Mouse (Mus musculus) embryonic fibroblast, embryonic 13.5 days (primary cell): ENCODE measurements around the gene Exoc2. TPM values are rescaled to one million over a fixed set of nuclear protein-coding genes. Genes with fewer than 3 reads are reported as not detected.
A peak's percentile ranks its signal among the peaks of the same experiment; 100 is the strongest.

Experiments used
- H3K27ac ChIP-seq: 2 replicates; pipeline ENCODE4 v1.5.1; 2012; ENCODE audit warnings: low read length, control low read depth, inconsistent platforms; ENCODE audit not compliant: insufficient read depth
- H3K4me1 ChIP-seq: 2 replicates; pipeline ENCODE4 v1.6.1; 2011; ENCODE audit warnings: low read length; ENCODE audit not compliant: control insufficient read depth, insufficient read depth
- H3K4me3 ChIP-seq: 2 replicates; pipeline ENCODE4 v1.5.1; 2011; ENCODE audit warnings: mild to moderate bottlenecking, control low read depth, low read length; ENCODE audit not compliant: insufficient read depth
- CTCF ChIP-seq: IDR thresholded peaks from 2 replicates; pipeline ENCODE4 v1.5.1; 2011; ENCODE audit warnings: mild to moderate bottlenecking, control low read depth, low read length, moderate library complexity, borderline replicate concordance; ENCODE audit not compliant: insufficient read depth
- POLR2A ChIP-seq: IDR thresholded peaks from 2 replicates; pipeline ENCODE4 v1.6.1; 2011; ENCODE audit warnings: low read depth, mild to moderate bottlenecking, control low read depth, low read length, moderate library complexity
- polyA plus RNA-seq: library from polyadenylated mRNA; stranded (reverse); fragments of >200 nt; gene quantifications from 2 replicates; pipeline ENCODE4 v1.2.4, GENCODE M21; 2011; ENCODE audit warnings: low read depth; ENCODE audit not compliant: missing spikeins, insufficient read length

Gene Exoc2
- polyA plus RNA-seq, 1 experiment: 37.1 TPM

DNA sequence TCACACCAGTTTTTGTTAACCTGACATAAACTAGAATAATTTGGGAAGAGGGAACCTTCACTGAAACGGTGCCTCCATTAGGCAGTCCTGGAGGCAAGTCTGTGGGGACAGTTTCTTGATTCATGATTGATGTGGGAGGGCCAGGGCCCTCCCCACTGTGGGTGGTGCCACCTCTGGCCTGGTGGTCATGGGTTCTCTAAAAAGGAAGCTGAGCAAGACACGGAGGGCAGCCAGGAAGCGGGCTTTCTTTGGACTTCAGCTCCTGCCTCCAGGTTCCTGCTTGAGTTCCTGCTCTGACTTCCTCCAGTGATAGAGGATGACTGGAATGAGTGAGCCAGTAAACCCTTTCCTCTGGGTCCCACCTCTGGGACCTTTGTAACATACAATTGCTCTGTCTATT lies 185.5 kb downstream of the Exoc2 start:
- Histone ChIP-seq H3K27ac (no peak overlapping the region), H3K4me3 (no peak overlapping the region), H3K4me1 (0 out of 2 replicates have a peak, but pooled peaks cover 1% of the 10 kb centered on the region)
- no peak for TF ChIP-seq CTCF
- no peak for TF ChIP-seq POLR2A

DNA sequence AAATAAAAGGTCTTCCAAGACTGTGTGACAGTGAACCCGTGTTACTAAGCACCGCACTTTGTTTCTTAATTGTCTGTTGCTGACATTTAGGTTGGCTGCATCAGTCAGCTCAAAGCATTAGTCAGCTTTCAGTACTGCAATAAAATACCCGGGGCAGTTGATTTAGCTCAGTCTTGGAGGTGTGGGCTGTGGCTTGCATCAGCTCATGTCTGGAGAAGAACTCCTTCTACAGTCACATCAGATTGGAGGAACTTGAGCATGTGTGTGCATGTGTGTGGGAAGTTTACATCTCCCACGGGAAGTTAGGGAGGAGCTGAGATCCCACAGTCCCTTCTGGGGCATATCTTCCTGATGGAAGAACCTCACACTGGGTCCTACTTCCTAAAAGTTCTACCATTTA lies 185.9 kb downstream of the Exoc2 start:
- Histone ChIP-seq H3K4me3 (no peak overlapping the region), H3K27ac (no peak overlapping the region), H3K4me1 (peaks cover 2% of the 10 kb centered on the region)
- TF ChIP-seq POLR2A: no peak
- TF ChIP-seq CTCF: no peak

DNA sequence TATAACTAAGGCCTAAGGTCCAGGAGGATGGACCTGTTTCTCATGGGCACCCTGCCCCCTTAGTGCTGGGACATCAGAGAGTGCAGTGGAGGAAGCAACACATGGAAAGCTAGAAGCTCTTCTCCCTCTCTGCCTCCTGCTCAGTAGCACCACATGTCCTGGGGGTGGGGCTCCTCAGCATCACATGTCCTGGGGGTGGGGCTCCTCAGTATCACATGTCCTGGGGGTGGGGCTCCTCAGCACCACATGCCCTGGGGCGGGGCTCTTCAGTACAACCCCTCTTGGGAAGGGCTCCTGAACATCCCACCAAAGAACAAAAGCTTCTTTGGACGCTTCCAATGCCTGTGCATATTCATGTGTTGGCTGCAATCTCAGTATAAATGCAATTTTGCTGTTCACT lies 186.3 kb downstream of the Exoc2 start:
- Histone ChIP-seq H3K4me1 (peaks cover 6% of the 10 kb centered on the region), H3K4me3 (no peak overlapping the region), H3K27ac (no peak overlapping the region)
- no peak for TF ChIP-seq CTCF
- TF ChIP-seq POLR2A: no peak

DNA sequence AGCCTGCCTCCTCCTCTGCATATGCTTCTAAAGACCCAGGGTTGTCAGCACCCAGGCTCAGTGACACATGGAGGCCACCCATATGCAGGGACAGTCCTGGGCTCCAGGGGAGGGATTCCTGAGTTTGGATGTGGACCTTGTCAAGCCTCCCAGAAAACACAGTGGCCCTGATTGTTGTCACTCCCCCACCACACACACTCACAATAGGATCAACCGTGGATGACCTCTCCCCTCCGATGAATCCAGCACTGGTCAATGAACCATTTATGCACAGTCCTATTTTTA lies 186.9 kb downstream of the Exoc2 start:
- H3K27ac ChIP-seq: no peak overlapping the region
- TF ChIP-seq POLR2A: no peak
- no peak for TF ChIP-seq CTCF
- H3K4me1 ChIP-seq: peaks cover 10% of the 10 kb centered on the region
- no peak overlapping the region for H3K4me3 ChIP-seq

DNA sequence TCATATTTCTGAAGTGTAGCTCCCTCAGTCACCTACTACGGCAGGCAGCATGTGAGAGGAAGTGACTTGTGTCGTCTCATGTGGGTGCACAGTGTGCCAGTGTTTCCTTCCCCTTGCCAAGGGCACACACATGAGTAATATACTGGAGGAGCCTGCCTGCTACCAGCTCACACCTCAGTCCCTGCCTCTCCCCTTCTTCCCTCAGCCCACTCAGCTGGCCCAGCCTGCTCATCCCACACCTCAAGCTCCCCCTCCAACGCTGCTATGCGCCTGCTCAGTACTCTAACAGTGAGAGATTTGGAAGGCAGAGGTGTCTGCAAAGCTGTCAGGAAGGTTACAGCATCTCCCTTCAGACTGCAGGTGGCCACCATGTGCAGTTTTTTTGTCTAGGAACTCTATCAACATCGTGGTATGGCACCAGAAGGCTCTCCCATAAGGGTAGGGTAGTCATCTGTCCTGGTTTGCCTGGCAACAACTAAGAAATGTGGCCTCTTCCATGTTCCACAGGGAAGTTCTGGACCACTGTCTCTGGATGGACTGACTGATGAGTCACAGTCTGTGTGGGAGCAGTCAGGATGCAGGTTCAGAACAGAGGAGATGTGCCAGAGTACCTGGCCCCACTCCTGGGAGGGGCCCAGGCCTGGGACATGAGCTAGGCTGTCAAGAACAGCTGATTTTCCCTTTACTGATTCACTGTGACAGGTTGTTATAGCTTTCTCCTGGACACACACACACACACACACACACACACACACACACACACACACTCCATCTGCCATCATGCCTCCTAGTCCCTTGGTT lies 187.5 kb downstream of the Exoc2 start:
- no peak overlapping the region for H3K4me3 ChIP-seq
- peaks cover 13% of the 10 kb centered on the region for H3K4me1 ChIP-seq
- TF ChIP-seq CTCF: no peak
- no peak for TF ChIP-seq POLR2A
- no peak overlapping the region for H3K27ac ChIP-seq

DNA sequence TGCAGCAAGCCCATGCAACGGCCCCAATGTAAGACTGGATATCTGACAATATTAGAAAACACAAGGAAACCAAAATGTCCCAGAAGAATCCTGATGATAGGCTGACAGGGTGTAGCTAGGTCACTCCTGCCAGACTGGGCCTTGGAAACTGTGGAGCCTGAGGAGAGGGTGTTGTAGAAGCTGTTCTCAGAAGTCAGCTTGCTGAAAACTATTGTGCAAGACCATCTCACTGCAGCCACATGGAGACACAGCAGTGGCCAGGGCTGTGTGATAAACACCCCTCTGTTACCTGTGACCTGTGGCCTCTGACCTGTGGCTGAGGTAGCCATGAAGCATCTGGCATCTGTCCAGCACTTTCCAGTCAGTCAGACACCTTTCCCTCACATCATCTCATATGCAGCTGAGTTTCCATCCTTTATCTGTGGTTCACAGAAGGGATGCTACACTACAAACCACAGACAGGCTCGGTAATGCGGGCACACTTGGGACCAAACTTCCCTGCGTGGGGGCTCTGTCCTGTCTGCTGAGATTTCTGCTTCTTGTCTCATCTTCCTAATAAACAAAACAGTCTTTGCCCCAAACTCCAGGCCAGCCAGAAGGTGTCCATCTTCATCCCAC lies 188.4 kb downstream of the Exoc2 start:
- no peak overlapping the region for H3K27ac ChIP-seq
- no peak for TF ChIP-seq POLR2A
- no peak for TF ChIP-seq CTCF
- no peak overlapping the region for H3K4me3 ChIP-seq
- H3K4me1 ChIP-seq: peaks cover 13% of the 10 kb centered on the region

DNA sequence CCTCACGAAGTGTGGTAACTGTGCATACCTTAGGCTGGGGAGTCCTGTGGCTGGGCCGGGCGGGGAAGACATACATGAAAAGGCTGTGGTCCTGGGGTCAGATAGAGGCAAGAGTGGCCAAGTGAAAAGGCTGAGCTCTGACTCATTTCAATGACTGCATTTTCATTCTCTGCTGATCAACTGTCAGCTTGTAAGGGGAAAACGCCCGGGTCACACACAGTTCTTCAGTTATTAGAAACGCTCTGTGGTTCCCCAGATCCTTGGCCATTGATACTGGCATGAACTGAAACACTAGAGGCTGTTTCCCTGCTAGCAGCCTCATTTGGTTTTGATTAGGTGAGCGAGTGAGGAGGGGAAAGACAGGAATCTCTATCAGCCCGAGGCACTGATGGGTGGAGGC lies 191.5 kb downstream of the Exoc2 start:
- no peak overlapping the region for H3K4me3 ChIP-seq
- no peak for TF ChIP-seq POLR2A
- TF ChIP-seq CTCF: no peak
- H3K27ac ChIP-seq: peak overlapping the region; percentile 30; the same call in 1 of the 2 replicates
- H3K4me1 ChIP-seq: peaks cover 13% of the 10 kb centered on the region

DNA sequence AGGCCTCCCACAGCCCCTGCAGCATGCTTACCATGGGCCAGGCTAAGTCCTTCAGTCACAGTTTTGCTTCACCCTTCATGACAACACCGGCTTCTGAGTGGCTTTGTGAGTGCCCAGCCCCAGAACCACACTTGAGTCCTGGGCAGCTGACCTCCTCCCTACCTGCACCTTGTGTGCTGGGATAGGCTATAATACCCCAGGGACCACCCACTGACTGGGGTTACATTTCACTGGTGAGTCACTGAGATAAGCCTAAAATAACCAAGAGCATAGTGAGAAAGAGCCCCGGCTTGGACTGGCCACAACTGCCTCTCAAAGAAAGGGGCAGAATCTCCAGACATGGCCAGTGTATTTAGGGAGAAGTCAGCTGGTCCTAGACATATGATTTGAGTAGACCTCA lies 192.0 kb downstream of the Exoc2 start:
- H3K4me1 ChIP-seq: peaks cover 13% of the 10 kb centered on the region
- H3K27ac ChIP-seq: peak overlapping the region; percentile 30; the same call in 1 of the 2 replicates
- no peak for TF ChIP-seq CTCF
- TF ChIP-seq POLR2A: no peak
- no peak overlapping the region for H3K4me3 ChIP-seq

DNA sequence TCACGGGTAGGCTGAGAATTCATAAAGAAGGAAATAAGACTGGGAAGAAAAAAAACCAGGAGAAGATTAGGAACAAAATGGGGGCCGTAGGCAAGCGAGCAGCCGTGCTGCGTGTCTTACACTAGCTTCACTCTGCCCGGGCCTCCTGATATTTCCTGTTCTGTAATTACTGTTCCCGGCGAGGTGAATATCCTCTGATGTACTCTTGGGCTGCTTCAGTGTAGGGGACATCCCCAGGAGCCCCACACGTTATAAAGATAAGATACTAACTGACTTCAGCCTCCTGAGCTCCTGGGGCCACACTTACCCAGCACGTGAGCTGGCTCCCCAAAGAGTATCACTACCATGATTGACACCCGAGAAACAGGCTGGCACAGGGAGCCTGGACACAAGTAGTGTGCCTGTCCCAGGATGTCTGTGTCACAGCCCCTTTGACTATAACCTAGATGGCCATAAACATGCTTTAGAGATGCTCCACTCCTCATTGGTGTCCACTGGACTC lies 196.2 kb downstream of the Exoc2 start:
- Histone ChIP-seq H3K4me1 (peaks cover 9% of the 10 kb centered on the region), H3K4me3 (no peak overlapping the region), H3K27ac (no peak overlapping the region)
- TF ChIP-seq CTCF: no peak
- no peak for TF ChIP-seq POLR2A

DNA sequence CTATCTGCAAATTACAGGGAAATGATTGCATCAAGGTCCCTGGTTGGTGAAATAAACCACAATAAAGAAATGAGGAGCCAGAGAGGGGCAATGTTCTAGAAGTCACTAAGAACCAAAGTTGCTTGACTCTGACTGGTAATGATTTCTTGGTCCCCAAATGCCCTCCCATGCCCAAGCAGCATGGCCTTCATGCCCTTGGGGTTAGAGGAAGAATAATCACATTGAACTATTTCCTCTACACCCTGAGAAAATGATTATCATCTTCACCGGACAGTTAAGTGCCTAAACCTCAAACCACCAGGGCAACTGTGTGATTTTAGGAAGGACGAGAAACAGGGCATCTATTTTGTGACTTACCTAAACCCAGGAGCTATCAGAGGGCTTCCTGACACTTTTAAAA lies 197.9 kb downstream of the Exoc2 start:
- Histone ChIP-seq H3K27ac (no peak overlapping the region), H3K4me3 (no peak overlapping the region), H3K4me1 (no peaks in the 10 kb centered on the region)
- TF ChIP-seq POLR2A (no peak), CTCF (no peak)
